Mouse (Mus musculus) lung, postnatal 0 days (tissue): ENCODE data around the gene 2010109A12Rik.

Source experiments
- CTCF ChIP-seq: IDR thresholded peaks from 2 replicates; pipeline ENCODE4 v1.5.1; 2016; ENCODE audit warnings: antibody characterized with exemption, mild to moderate bottlenecking
- EP300 ChIP-seq: IDR thresholded peaks from 2 replicates; pipeline ENCODE4 v1.6.1; 2016; ENCODE audit warnings: antibody characterized with exemption, mild to moderate bottlenecking, control low read depth

- no peak for TF ChIP-seq CTCF
- TF ChIP-seq EP300 = no peak
These were observed 1.2 kb downstream of the 2010109A12Rik start for GRCm38 (mm10) chr5:93207555-93207954.
